Mouse (Mus musculus): ENCODE data around the gene Sumo1. TPM values are rescaled to one million over a fixed set of nuclear protein-coding genes. Genes with fewer than 3 reads are reported as not detected.
"Not testable (repeated sequence)": the region's sequence is repeated elsewhere in the genome, so short reads cannot be mapped to it uniquely, and the experiment has no call there.

Gene Sumo1
- polyA plus RNA-seq, 1 experiment from 2014 or later: 717 TPM

DNA sequence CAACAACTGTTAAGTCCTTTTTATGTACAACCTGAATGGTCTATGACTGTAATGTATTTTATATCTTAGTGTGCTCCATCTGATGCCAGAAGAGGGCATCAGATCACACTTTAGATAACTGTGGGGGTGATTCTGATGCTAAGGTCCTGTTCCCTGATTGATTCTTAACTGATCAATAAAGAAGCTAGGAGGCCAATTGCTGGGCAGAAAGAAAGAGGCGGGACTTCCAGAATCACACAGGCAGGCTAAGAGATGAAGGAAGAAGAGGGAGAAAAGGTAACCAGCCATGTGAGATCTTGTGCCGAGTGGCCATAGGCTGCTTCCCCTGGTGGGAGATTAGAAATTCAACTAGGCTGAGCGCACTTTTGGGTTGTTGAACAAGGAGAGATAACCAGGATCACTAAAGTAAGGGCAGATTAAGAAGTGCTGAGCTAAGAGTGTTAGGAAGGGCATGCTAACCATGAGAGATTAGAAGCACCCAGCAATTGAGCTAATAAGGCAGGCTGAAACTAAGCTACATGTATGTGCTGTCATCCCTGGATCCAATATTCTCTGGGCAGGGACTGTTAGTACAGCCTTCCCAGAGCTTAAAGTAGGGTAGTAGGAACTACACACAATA is 19.3 kb downstream of the Sumo1 start:
- no peak overlapping the region for H3K9ac ChIP-seq (replicated peaks; ENCODE audit: low read length)
- no peak overlapping the region for H3K4me2 ChIP-seq (ENCODE audit: low read depth, low read length)
- 92% methylated on average over 3 of the region's 3 CpGs for WGBS
- H3K4me3 ChIP-seq (ENCODE audit: low read depth, low read length): no peak overlapping the region
- no peaks in the 10 kb centered on the region for H3K4me1 ChIP-seq (ENCODE audit: control insufficient read depth, insufficient read depth, low read length)
- H3K9me3 ChIP-seq (replicated peaks; ENCODE audit: control insufficient read depth, low read length): no peaks in the 10 kb centered on the region
- H3K36me3 ChIP-seq (replicated peaks; ENCODE audit: control insufficient read depth, insufficient read depth, low read depth, low read length): peaks cover 2% of the 10 kb centered on the region; the same call in 1 of the 2 replicates
- H3K27ac ChIP-seq (replicated peaks; ENCODE audit: low read depth, low read length): no peak overlapping the region
- DNase-seq (ENCODE audit: low spot score) (no peak), ATAC-seq (replicated peaks; ENCODE audit: insufficient number of reproducible peaks, low FRiP score, low TSS enrichment, low read depth) (no peak)
- H3K27me3 ChIP-seq (ENCODE audit: control insufficient read depth, insufficient read depth, low read length): no peaks in the 10 kb centered on the region

DNA sequence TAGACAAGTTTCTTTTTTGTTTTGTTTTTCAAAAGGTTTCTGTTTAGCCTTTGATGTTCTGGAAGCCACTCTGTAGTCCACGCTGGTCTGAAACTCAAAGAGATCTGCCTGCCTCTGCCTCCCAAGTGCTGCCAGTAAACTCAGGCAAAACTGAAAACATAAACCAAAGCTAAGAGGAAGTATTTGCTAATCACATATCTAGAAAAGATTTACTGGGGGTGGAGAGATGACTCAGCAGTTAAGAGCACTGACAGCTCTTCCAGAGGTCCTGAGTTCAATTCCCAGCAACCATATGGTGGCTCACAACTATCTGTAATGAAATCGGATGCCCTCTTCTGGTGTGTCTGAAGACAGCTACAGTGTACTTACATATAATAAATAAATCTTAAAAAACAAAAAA is 24.1 kb downstream of the Sumo1 start:
- not testable (repeated sequence) for H3K36me3 ChIP-seq (replicated peaks; ENCODE audit: control insufficient read depth, insufficient read depth, low read depth, low read length); DNase-seq (ENCODE audit: low spot score); H3K9ac ChIP-seq (replicated peaks; ENCODE audit: low read length); H3K4me1 ChIP-seq (ENCODE audit: control insufficient read depth, insufficient read depth, low read length); H3K4me3 ChIP-seq (ENCODE audit: low read depth, low read length); H3K27me3 ChIP-seq (ENCODE audit: control insufficient read depth, insufficient read depth, low read length); H3K9me3 ChIP-seq (replicated peaks; ENCODE audit: control insufficient read depth, low read length); ATAC-seq (replicated peaks; ENCODE audit: insufficient number of reproducible peaks, low FRiP score, low TSS enrichment, low read depth); H3K4me2 ChIP-seq (ENCODE audit: low read depth, low read length); H3K27ac ChIP-seq (replicated peaks; ENCODE audit: low read depth, low read length)
- WGBS: 90% methylated on average over 2 of the region's 2 CpGs

DNA sequence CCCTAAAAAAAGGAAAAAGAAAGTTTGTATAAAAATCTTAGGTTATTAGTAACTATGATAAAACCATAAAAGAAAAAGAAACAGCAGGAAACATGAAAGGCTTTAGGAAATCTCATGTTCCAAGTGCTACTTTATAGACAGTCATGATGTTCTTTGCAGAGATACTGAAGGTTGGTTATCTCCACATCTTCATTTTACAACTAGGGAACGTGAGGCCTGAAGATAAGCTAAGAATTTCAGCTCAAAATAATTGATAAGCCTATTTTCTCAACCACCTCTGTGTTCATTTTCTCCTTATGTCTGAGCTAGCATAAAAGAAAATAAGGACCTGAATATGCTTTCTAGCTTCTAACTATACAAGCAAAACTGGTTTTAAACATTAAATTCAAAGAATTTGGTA is 28.1 kb downstream of the Sumo1 start:
- ATAC-seq (replicated peaks; ENCODE audit: insufficient number of reproducible peaks, low FRiP score, low TSS enrichment, low read depth): no peak
- no peaks in the 10 kb centered on the region; the same call in 1 of the 2 replicates for H3K36me3 ChIP-seq (replicated peaks; ENCODE audit: control insufficient read depth, insufficient read depth, low read depth, low read length)
- 95% methylated on average over 1 of the region's 1 CpGs for WGBS

DNA sequence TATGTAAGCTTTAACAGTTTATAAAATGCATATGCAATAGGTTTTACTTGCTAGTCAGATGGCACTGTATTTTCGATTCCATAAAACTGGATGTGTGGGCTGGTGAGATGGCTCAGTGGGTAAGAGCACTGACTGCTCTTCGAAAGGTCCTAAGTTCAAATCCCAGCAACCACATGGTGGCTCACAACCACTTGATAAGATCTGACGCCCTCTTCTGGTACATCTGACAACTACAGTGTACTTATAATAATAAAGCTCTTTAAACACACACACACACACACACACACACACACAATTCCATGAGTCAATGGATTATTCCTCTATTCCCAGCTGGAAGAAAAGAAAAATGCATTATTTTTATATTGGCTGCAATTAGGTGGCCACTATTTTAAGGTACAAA is 32.3 kb downstream of the Sumo1 start:
- Histone ChIP-seq H3K4me1 (ENCODE audit: control insufficient read depth, insufficient read depth, low read length) (no peaks in the 10 kb centered on the region), H3K27ac (replicated peaks; ENCODE audit: low read depth, low read length) (no peak overlapping the region), H3K9ac (replicated peaks; ENCODE audit: low read length) (no peak overlapping the region), H3K4me3 (ENCODE audit: low read depth, low read length) (no peak overlapping the region), H3K4me2 (ENCODE audit: low read depth, low read length) (no peak overlapping the region), H3K27me3 (ENCODE audit: control insufficient read depth, insufficient read depth, low read length) (no peaks in the 10 kb centered on the region), H3K9me3 (replicated peaks; ENCODE audit: control insufficient read depth, low read length) (no peaks in the 10 kb centered on the region), H3K36me3 (replicated peaks; ENCODE audit: control insufficient read depth, insufficient read depth, low read depth, low read length) (no peaks in the 10 kb centered on the region; the same call in 1 of the 2 replicates)
- no peak for DNase-seq (ENCODE audit: low spot score)
- ATAC-seq (replicated peaks; ENCODE audit: insufficient number of reproducible peaks, low FRiP score, low TSS enrichment, low read depth): no peak
- WGBS: 82% methylated on average over 3 of the region's 3 CpGs

More for the DNA sequence above, 28.1 kb downstream of the Sumo1 start:
- H3K27ac ChIP-seq (replicated peaks; ENCODE audit: low read depth, low read length): no peak overlapping the region
- H3K9me3 ChIP-seq (replicated peaks; ENCODE audit: control insufficient read depth, low read length): no peaks in the 10 kb centered on the region
- no peaks in the 10 kb centered on the region for H3K27me3 ChIP-seq (ENCODE audit: control insufficient read depth, insufficient read depth, low read length)
- H3K4me2 ChIP-seq (ENCODE audit: low read depth, low read length): no peak overlapping the region
- no peaks in the 10 kb centered on the region for H3K4me1 ChIP-seq (ENCODE audit: control insufficient read depth, insufficient read depth, low read length)
- no peak overlapping the region for H3K9ac ChIP-seq (replicated peaks; ENCODE audit: low read length)
- DNase-seq (ENCODE audit: low spot score): no peak
- H3K4me3 ChIP-seq (ENCODE audit: low read depth, low read length): no peak overlapping the region

DNA sequence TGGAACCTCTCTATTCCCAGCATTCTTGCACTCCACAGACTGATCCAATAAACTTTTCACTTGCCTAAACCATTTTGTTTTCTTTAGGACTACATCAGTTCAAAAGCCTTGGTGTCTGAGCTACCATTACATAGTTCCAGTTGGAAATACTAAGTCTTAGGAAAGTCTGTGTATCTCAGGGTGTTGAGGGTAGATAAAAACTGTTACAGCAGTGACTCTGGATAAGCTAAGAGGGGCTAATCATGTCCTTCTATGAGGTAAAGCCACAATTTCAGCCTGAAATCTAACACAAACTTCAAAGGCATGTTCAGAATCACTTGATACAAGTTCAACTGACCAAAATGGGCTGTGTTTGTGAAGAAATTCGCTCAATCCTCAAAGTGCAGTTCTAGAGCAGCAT is 34.3 kb downstream of the Sumo1 start:
- no peaks in the 10 kb centered on the region for H3K9me3 ChIP-seq (replicated peaks; ENCODE audit: control insufficient read depth, low read length)
- no peaks in the 10 kb centered on the region for H3K4me1 ChIP-seq (ENCODE audit: control insufficient read depth, insufficient read depth, low read length)
- H3K27ac ChIP-seq (replicated peaks; ENCODE audit: low read depth, low read length): no peak overlapping the region
- H3K4me2 ChIP-seq (ENCODE audit: low read depth, low read length): no peak overlapping the region
- no peaks in the 10 kb centered on the region for H3K27me3 ChIP-seq (ENCODE audit: control insufficient read depth, insufficient read depth, low read length)
- no peak overlapping the region for H3K9ac ChIP-seq (replicated peaks; ENCODE audit: low read length)
- no peak for ATAC-seq (replicated peaks; ENCODE audit: insufficient number of reproducible peaks, low FRiP score, low TSS enrichment, low read depth)
- no peak overlapping the region for H3K4me3 ChIP-seq (ENCODE audit: low read depth, low read length)
- 67% methylated on average over 1 of the region's 1 CpGs for WGBS
- H3K36me3 ChIP-seq (replicated peaks; ENCODE audit: control insufficient read depth, insufficient read depth, low read depth, low read length): no peaks in the 10 kb centered on the region
- no peak for DNase-seq (ENCODE audit: low spot score)

DNA sequence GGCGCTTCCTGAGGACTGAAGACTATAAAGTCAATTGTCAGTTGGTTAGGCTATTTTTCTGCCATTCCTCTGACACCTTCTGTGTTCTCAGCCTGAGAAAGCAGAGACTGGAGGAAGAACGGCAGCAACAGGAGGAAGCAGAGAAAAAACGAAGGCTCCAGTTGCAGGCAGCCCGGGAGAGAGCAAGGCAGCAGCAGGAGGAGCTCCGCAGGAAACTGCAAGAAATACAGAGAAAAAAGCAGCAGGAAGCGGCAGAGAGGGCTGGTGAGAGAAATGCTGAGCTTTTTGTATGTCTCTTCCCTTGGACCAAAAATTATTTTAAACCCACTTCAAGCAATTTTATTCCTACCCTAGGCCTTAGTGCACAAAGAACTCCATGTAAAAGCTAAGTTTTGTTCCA is 37.6 kb downstream of the Sumo1 start:
- H3K27me3 ChIP-seq (ENCODE audit: control insufficient read depth, insufficient read depth, low read length): no peaks in the 10 kb centered on the region
- H3K4me3 ChIP-seq (ENCODE audit: low read depth, low read length): no peak overlapping the region
- ATAC-seq (replicated peaks; ENCODE audit: insufficient number of reproducible peaks, low FRiP score, low TSS enrichment, low read depth) (no peak), DNase-seq (ENCODE audit: low spot score) (peak; percentile 42)
- H3K27ac ChIP-seq (replicated peaks; ENCODE audit: low read depth, low read length): 0 out of 2 replicates have a peak overlapping the region, but pooled peaks have one; percentile 10
- no peaks in the 10 kb centered on the region for H3K4me1 ChIP-seq (ENCODE audit: control insufficient read depth, insufficient read depth, low read length)
- no peak overlapping the region for H3K4me2 ChIP-seq (ENCODE audit: low read depth, low read length)
- no peak overlapping the region for H3K9ac ChIP-seq (replicated peaks; ENCODE audit: low read length)
- H3K9me3 ChIP-seq (replicated peaks; ENCODE audit: control insufficient read depth, low read length): no peaks in the 10 kb centered on the region
- no peaks in the 10 kb centered on the region for H3K36me3 ChIP-seq (replicated peaks; ENCODE audit: control insufficient read depth, insufficient read depth, low read depth, low read length)
- WGBS: 15% methylated on average over 6 of the region's 6 CpGs

DNA sequence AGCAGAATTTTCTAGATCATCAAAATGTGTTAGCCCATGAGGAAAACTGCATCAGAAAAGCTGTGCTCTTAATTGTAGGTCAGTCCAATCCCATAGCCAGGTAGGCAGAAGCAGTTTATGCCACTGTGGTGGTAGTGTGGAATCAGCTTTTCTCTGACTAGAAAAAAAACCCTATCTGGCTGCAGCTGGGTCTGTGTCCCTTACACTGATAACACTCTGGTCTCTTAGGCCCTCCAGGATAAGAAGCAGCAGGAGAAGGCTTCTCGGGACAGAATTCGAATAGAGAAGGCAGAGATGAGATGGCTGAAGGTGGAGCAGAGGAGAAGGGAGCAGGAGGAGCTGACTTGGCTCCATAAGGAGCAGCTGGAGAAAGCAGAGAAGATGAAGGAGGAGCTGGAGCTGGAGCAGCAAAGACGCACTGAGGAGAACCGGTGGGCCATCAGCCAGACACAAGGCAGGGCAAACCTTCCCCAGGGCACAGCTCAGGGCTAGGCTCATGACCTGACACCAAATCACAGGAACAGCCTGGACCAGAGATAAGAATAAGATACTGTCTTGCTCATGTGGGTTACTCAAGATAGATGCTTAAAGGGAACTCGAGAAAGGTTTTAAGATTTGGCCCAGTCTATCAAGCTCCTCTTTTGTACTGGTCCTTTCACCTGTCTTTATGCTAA is 38.5 kb downstream of the Sumo1 start:
- Histone ChIP-seq H3K36me3 (replicated peaks; ENCODE audit: control insufficient read depth, insufficient read depth, low read depth, low read length) (no peaks in the 10 kb centered on the region), H3K9me3 (replicated peaks; ENCODE audit: control insufficient read depth, low read length) (no peaks in the 10 kb centered on the region), H3K27me3 (ENCODE audit: control insufficient read depth, insufficient read depth, low read length) (no peaks in the 10 kb centered on the region), H3K4me2 (ENCODE audit: low read depth, low read length) (no peak overlapping the region), H3K4me1 (ENCODE audit: control insufficient read depth, insufficient read depth, low read length) (no peaks in the 10 kb centered on the region), H3K4me3 (ENCODE audit: low read depth, low read length) (no peak overlapping the region), H3K9ac (replicated peaks; ENCODE audit: low read length) (no peak overlapping the region), H3K27ac (replicated peaks; ENCODE audit: low read depth, low read length) (no peak overlapping the region)
- WGBS: 71% methylated on average over 5 of the region's 5 CpGs
- DNase-seq (ENCODE audit: low spot score) (no peak), ATAC-seq (replicated peaks; ENCODE audit: insufficient number of reproducible peaks, low FRiP score, low TSS enrichment, low read depth) (no peak)

DNA sequence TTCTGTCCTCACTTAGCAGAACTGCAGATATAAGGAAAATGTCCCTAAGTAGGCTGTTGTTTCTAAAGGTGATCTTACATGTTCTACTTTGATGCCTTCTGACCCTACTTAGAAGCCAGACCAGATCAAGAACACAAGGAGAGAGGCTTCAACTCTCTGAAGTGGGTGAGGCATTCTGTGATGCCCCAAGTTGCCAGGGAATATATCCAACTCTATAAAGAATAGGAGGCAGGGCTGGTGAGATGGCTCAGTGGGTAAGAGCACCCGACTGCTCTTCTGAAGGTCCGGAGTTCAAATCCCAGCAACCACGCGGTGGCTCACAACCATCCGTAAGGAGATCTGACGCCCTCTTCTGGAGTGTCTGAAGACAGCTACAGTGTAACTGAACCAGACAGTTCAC is 40.3 kb downstream of the Sumo1 start:
- not testable (repeated sequence) for ATAC-seq (replicated peaks; ENCODE audit: insufficient number of reproducible peaks, low FRiP score, low TSS enrichment, low read depth); H3K27me3 ChIP-seq (ENCODE audit: control insufficient read depth, insufficient read depth, low read length); H3K4me3 ChIP-seq (ENCODE audit: low read depth, low read length); H3K27ac ChIP-seq (replicated peaks; ENCODE audit: low read depth, low read length); H3K4me2 ChIP-seq (ENCODE audit: low read depth, low read length); H3K9ac ChIP-seq (replicated peaks; ENCODE audit: low read length); H3K4me1 ChIP-seq (ENCODE audit: control insufficient read depth, insufficient read depth, low read length); H3K9me3 ChIP-seq (replicated peaks; ENCODE audit: control insufficient read depth, low read length); DNase-seq (ENCODE audit: low spot score); H3K36me3 ChIP-seq (replicated peaks; ENCODE audit: control insufficient read depth, insufficient read depth, low read depth, low read length)
- WGBS: 88% methylated on average over 6 of the region's 6 CpGs
